Mouse (Mus musculus) testis, adult 2 months (tissue): ENCODE data around the gene Tekt5. TPM values are rescaled to one million over a fixed set of nuclear protein-coding genes. Genes with fewer than 3 reads are reported as not detected.

Experiments used
- H3K27ac ChIP-seq: fragments of 200-500 bp; 2 replicates; pipeline ENCODE4 v1.5.1; 2012; ENCODE audit warnings: low read depth, low read length; ENCODE audit not compliant: control insufficient read depth, insufficient read depth
- H3K27me3 ChIP-seq: fragments of 200-500 bp; 2 replicates; pipeline ENCODE4 v1.6.1; 2012; ENCODE audit warnings: mild to moderate bottlenecking, low read length, moderate library complexity; ENCODE audit not compliant: control insufficient read depth, insufficient read depth
- H3K36me3 ChIP-seq: fragments of 200-500 bp; 2 replicates; pipeline ENCODE4 v1.6.1; 2012; ENCODE audit warnings: mild to moderate bottlenecking, low read length; ENCODE audit not compliant: control insufficient read depth, insufficient read depth
- H3K4me1 ChIP-seq: fragments of 200-500 bp; 2 replicates; pipeline ENCODE4 v1.6.1; 2012; ENCODE audit warnings: low read length; ENCODE audit not compliant: control insufficient read depth, insufficient read depth
- H3K4me3 ChIP-seq: fragments of 200-500 bp; 2 replicates; pipeline ENCODE4 v1.5.1; 2012; ENCODE audit warnings: low read depth, mild to moderate bottlenecking, low read length, moderate library complexity, mixed read lengths; ENCODE audit not compliant: control insufficient read depth
- CTCF ChIP-seq: fragments of 200-500 bp; IDR thresholded peaks from 2 replicates; pipeline ENCODE4 v1.5.1; 2012; ENCODE audit warnings: low read depth, mild to moderate bottlenecking, inconsistent platforms, low read length, moderate library complexity; ENCODE audit not compliant: control insufficient read depth, insufficient read depth, insufficient replicate concordance
- POLR2A ChIP-seq: fragments of 200-500 bp; IDR thresholded peaks from 2 replicates; pipeline ENCODE4 v1.6.1; 2012; ENCODE audit warnings: low read depth, mild to moderate bottlenecking, inconsistent platforms, low read length, moderate library complexity; ENCODE audit not compliant: control insufficient read depth
- polyA plus RNA-seq: library from polyadenylated mRNA; depleted of rRNA; stranded (reverse); fragments of >200 nt; gene quantifications from 2 replicates; pipeline ENCODE4 v1.2.3, GENCODE M21; 2012

Gene Tekt5
- polyA plus RNA-seq, 1 experiment, result 224 TPM

- Histone ChIP-seq H3K27me3 (no peaks in the 10 kb centered on the region), H3K36me3 (no peaks in the 10 kb centered on the region), H3K27ac (no peak overlapping the region), H3K4me1 (peaks cover under 1% of the 10 kb centered on the region; the same call in 1 of the 2 replicates), H3K4me3 (no peak overlapping the region)
- no peak for TF ChIP-seq POLR2A
- TF ChIP-seq CTCF, result no peak
These were observed 32.2 kb downstream of the Tekt5 start for GRCm38 (mm10) chr16:10363061-10363460.

GRCm38 (mm10) chr16:10359241-10359640 is 36.0 kb downstream of the Tekt5 start:
- peaks cover 3% of the 10 kb centered on the region; the same call in 1 of the 2 replicates for H3K4me1 ChIP-seq
- no peak overlapping the region for H3K4me3 ChIP-seq
- no peak for TF ChIP-seq CTCF
- no peak for TF ChIP-seq POLR2A
- H3K36me3 ChIP-seq, result no peaks in the 10 kb centered on the region
- H3K27ac ChIP-seq, result no peak overlapping the region
- H3K27me3 ChIP-seq, result no peaks in the 10 kb centered on the region

GRCm38 (mm10) chr16:10358010-10358934 is 37.0 kb downstream of the Tekt5 start:
- H3K27ac ChIP-seq, result no peak overlapping the region
- no peaks in the 10 kb centered on the region for H3K36me3 ChIP-seq
- peak overlapping the region; percentile 33 for H3K4me3 ChIP-seq
- H3K27me3 ChIP-seq, result no peaks in the 10 kb centered on the region
- TF ChIP-seq CTCF (no peak), POLR2A (no peak)
- H3K4me1 ChIP-seq, result peaks cover 3% of the 10 kb centered on the region; the same call in 1 of the 2 replicates

GRCm38 (mm10) chr16:10355004-10355403 is 40.3 kb downstream of the Tekt5 start:
- no peak for TF ChIP-seq CTCF
- TF ChIP-seq POLR2A, result no peak
- no peaks in the 10 kb centered on the region for H3K36me3 ChIP-seq
- no peak overlapping the region for H3K4me3 ChIP-seq
- H3K27ac ChIP-seq, result no peak overlapping the region
- no peaks in the 10 kb centered on the region for H3K27me3 ChIP-seq
- H3K4me1 ChIP-seq, result peaks cover 3% of the 10 kb centered on the region; the same call in 1 of the 2 replicates

- Histone ChIP-seq H3K27me3 (no peaks in the 10 kb centered on the region), H3K27ac (no peak overlapping the region), H3K4me1 (no peaks in the 10 kb centered on the region), H3K36me3 (no peaks in the 10 kb centered on the region), H3K4me3 (no peak overlapping the region)
- TF ChIP-seq CTCF, result no peak
- TF ChIP-seq POLR2A, result no peak
These were observed 44.1 kb downstream of the Tekt5 start for GRCm38 (mm10) chr16:10351050-10351636.

GRCm38 (mm10) chr16:10349876-10350275 is 45.4 kb downstream of the Tekt5 start:
- no peaks in the 10 kb centered on the region for H3K36me3 ChIP-seq
- no peak overlapping the region for H3K27ac ChIP-seq
- no peaks in the 10 kb centered on the region for H3K4me1 ChIP-seq
- no peak overlapping the region for H3K4me3 ChIP-seq
- no peak for TF ChIP-seq POLR2A
- no peak for TF ChIP-seq CTCF
- no peaks in the 10 kb centered on the region for H3K27me3 ChIP-seq

GRCm38 (mm10) chr16:10349436-10349835 is 45.9 kb downstream of the Tekt5 start:
- no peak overlapping the region for H3K27ac ChIP-seq
- no peaks in the 10 kb centered on the region for H3K36me3 ChIP-seq
- no peaks in the 10 kb centered on the region for H3K27me3 ChIP-seq
- no peaks in the 10 kb centered on the region for H3K4me1 ChIP-seq
- no peak for TF ChIP-seq CTCF
- no peak for TF ChIP-seq POLR2A
- H3K4me3 ChIP-seq, result no peak overlapping the region
